Comparison of ENCODE assay signal across 17 mouse cellular contexts in genomic region chr17:25624446-25625119, GRCm38 (mm10). TPM values are rescaled to one million over a fixed set of nuclear protein-coding genes. Genes with fewer than 3 reads are reported as not detected.
DNase-seq lines count a peak whose midpoint lies in the region; ATAC-seq and TF ChIP-seq lines count a peak whose summit lies in the region.
"Had no signal": no experiment of that assay in that cellular context is flagged by ENCODE, and none has a peak within 500 bp of the region (broad histone marks: within the 10 kb centered on the region; RNA-seq: fewer than 3 reads in every experiment).

No protein-coding gene starts in this region.

- no peaks in the 10 kb centered on the region for H3K27me3 ChIP-seq in forebrain, embryonic 12.5 days
- no peaks in the 10 kb centered on the region for H3K27me3 ChIP-seq in forebrain, embryonic 11.5 days (ENCODE audit: control insufficient read depth, insufficient read depth, low read length)
- no peaks in the 10 kb centered on the region for H3K27me3 ChIP-seq in liver, adult 2 months (ENCODE audit: control insufficient read depth, insufficient read depth, low read length)
- H3K27me3 ChIP-seq in liver, embryonic 12.5 days (replicated peaks) = no peaks in the 10 kb centered on the region
- no peaks in the 10 kb centered on the region for H3K27me3 ChIP-seq in embryonic facial prominence, embryonic 14.5 days (replicated peaks; ENCODE audit: control insufficient read depth, insufficient read depth, low read length)
- no peaks in the 10 kb centered on the region for H3K27me3 ChIP-seq in midbrain, embryonic 14.5 days (ENCODE audit: control insufficient read depth, insufficient read depth, low read length)
- H3K27me3 ChIP-seq: liver, embryonic 13.5 days had no signal

- 0 out of 2 replicates have a peak overlapping the region, but pooled peaks have one; percentile 13 for H3K27ac ChIP-seq in forebrain, embryonic 12.5 days
- no peak overlapping the region for H3K27ac ChIP-seq in forebrain, embryonic 11.5 days (ENCODE audit: low read depth, low read length)
- no peak overlapping the region for H3K27ac ChIP-seq in liver, adult 2 months (replicated peaks; ENCODE audit: insufficient read depth, low read depth, low read length)
- H3K27ac ChIP-seq in liver, embryonic 12.5 days = no peak overlapping the region
- H3K27ac ChIP-seq in embryonic facial prominence, embryonic 14.5 days (replicated peaks; ENCODE audit: low read depth, low read length) = no peak overlapping the region
- H3K27ac ChIP-seq in midbrain, embryonic 14.5 days (replicated peaks; ENCODE audit: low read depth, low read length) = no peak overlapping the region
- H3K27ac ChIP-seq: heart, adult 2 months; kidney, postnatal 0 days; liver, embryonic 13.5 days had no signal

- 52% methylated on average over 13 of the region's 13 CpGs for WGBS in forebrain, embryonic 12.5 days
- WGBS in forebrain, embryonic 11.5 days = 49% methylated on average over 13 of the region's 13 CpGs
- WGBS in liver, adult 2 months = 77% methylated on average over 13 of the region's 13 CpGs
- 71% methylated on average over 13 of the region's 13 CpGs for WGBS in liver, embryonic 12.5 days (ENCODE audit: insufficient replicate concordance)
- 50% methylated on average over 13 of the region's 13 CpGs for WGBS in embryonic facial prominence, embryonic 14.5 days
- WGBS in midbrain, embryonic 14.5 days = 27% methylated on average over 13 of the region's 13 CpGs

- no peak for ATAC-seq in forebrain, embryonic 12.5 days (ENCODE audit: low FRiP score)
- no peak for ATAC-seq in forebrain, embryonic 11.5 days (replicated peaks; ENCODE audit: low FRiP score)
- ATAC-seq in liver, embryonic 12.5 days = no peak
- ATAC-seq in embryonic facial prominence, embryonic 14.5 days (ENCODE audit: low read depth) = peak; percentile 51; the same call in 1 of the 2 replicates
- no peak for ATAC-seq in midbrain, embryonic 14.5 days (ENCODE audit: low FRiP score, low TSS enrichment)
- no peak for ATAC-seq in monocyte, adult 5-6 weeks (replicated peaks; ENCODE audit: insufficient number of reproducible peaks, low FRiP score, low TSS enrichment, poor library complexity, severe bottlenecking)
- ATAC-seq: activated CD4-positive, CD25-positive, alpha-beta regulatory T cell, adult 4 months; intestine, postnatal 0 days; lung, postnatal 0 days had no signal

- H3K36me3 ChIP-seq in forebrain, embryonic 12.5 days (replicated peaks) = no peaks in the 10 kb centered on the region; the same call in 1 of the 2 replicates
- no peaks in the 10 kb centered on the region for H3K36me3 ChIP-seq in forebrain, embryonic 11.5 days (ENCODE audit: control insufficient read depth, insufficient read depth, low read length)
- no peaks in the 10 kb centered on the region for H3K36me3 ChIP-seq in liver, adult 2 months (ENCODE audit: control insufficient read depth, insufficient read depth, low read length)
- peaks cover 9% of the 10 kb centered on the region for H3K36me3 ChIP-seq in liver, embryonic 12.5 days
- H3K36me3 ChIP-seq in embryonic facial prominence, embryonic 14.5 days (ENCODE audit: control insufficient read depth, insufficient read depth, low read length) = no peaks in the 10 kb centered on the region
- no peaks in the 10 kb centered on the region for H3K36me3 ChIP-seq in midbrain, embryonic 14.5 days (ENCODE audit: control insufficient read depth, insufficient read depth, low read length)
- H3K36me3 ChIP-seq: liver, embryonic 13.5 days had no signal

- TF ChIP-seq POLR2A in liver, adult 2 months (IDR thresholded peaks at IDR 0.05; ENCODE audit: extremely low read depth, insufficient read depth, low read length) = no peak

- peaks cover 35% of the 10 kb centered on the region for H3K4me1 ChIP-seq in forebrain, embryonic 12.5 days
- peaks cover 4% of the 10 kb centered on the region; the same call in 1 of the 2 replicates for H3K4me1 ChIP-seq in forebrain, embryonic 11.5 days (replicated peaks; ENCODE audit: control insufficient read depth, insufficient read depth, low read length)
- H3K4me1 ChIP-seq in liver, adult 2 months (ENCODE audit: control insufficient read depth, insufficient read depth, low read length) = no peaks in the 10 kb centered on the region
- H3K4me1 ChIP-seq in liver, embryonic 12.5 days = no peaks in the 10 kb centered on the region
- H3K4me1 ChIP-seq in embryonic facial prominence, embryonic 14.5 days (ENCODE audit: control insufficient read depth, insufficient read depth, low read length) = peaks cover 8% of the 10 kb centered on the region; the same call in 1 of the 2 replicates
- peaks cover 8% of the 10 kb centered on the region; the same call in 1 of the 2 replicates for H3K4me1 ChIP-seq in midbrain, embryonic 14.5 days (ENCODE audit: control insufficient read depth, insufficient read depth, low read length)

- H3K9me3 ChIP-seq in forebrain, embryonic 12.5 days = no peaks in the 10 kb centered on the region
- H3K9me3 ChIP-seq in forebrain, embryonic 11.5 days (ENCODE audit: control insufficient read depth, low read length) = no peaks in the 10 kb centered on the region
- no peaks in the 10 kb centered on the region for H3K9me3 ChIP-seq in liver, embryonic 12.5 days (replicated peaks)
- H3K9me3 ChIP-seq in embryonic facial prominence, embryonic 14.5 days (ENCODE audit: control insufficient read depth, low read length) = no peaks in the 10 kb centered on the region
- H3K9me3 ChIP-seq in midbrain, embryonic 14.5 days (ENCODE audit: control insufficient read depth, low read length) = no peaks in the 10 kb centered on the region
- H3K9me3 ChIP-seq: liver, embryonic 13.5 days had no signal

- no peak overlapping the region for H3K4me3 ChIP-seq in forebrain, embryonic 12.5 days (replicated peaks)
- H3K4me3 ChIP-seq in forebrain, embryonic 11.5 days (ENCODE audit: low read depth, low read length) = no peak overlapping the region
- no peak overlapping the region for H3K4me3 ChIP-seq in liver, adult 2 months (ENCODE audit: insufficient read depth, low read depth, low read length)
- no peak overlapping the region for H3K4me3 ChIP-seq in liver, embryonic 12.5 days
- no peak overlapping the region for H3K4me3 ChIP-seq in embryonic facial prominence, embryonic 14.5 days (ENCODE audit: low read depth, low read length)
- no peak overlapping the region for H3K4me3 ChIP-seq in midbrain, embryonic 14.5 days (replicated peaks; ENCODE audit: low read depth, low read length)
- H3K4me3 ChIP-seq: heart, adult 2 months; liver, embryonic 13.5 days had no signal

- no peak overlapping the region for H3K9ac ChIP-seq in forebrain, embryonic 12.5 days
- H3K9ac ChIP-seq in forebrain, embryonic 11.5 days (ENCODE audit: low read length) = no peak overlapping the region
- H3K9ac ChIP-seq in liver, adult 2 months (ENCODE audit: low read depth, low read length) = no peak overlapping the region
- H3K9ac ChIP-seq in liver, embryonic 12.5 days = no peak overlapping the region
- H3K9ac ChIP-seq in embryonic facial prominence, embryonic 14.5 days (ENCODE audit: low read depth, low read length) = no peak overlapping the region
- no peak overlapping the region; the same call in 1 of the 2 replicates for H3K9ac ChIP-seq in midbrain, embryonic 14.5 days (replicated peaks; ENCODE audit: low read length)
- H3K9ac ChIP-seq: liver, embryonic 13.5 days had no signal

- DNase-seq in forebrain, embryonic 11.5 days (ENCODE audit: low spot score) = no peak
- peak; percentile 9 for DNase-seq in liver, adult 2 months (ENCODE audit: extremely low read depth, low read depth, low spot score)
- peak; percentile 26 for DNase-seq in embryonic facial prominence, embryonic 14.5 days (ENCODE audit: low spot score)
- peak; percentile 33 for DNase-seq in midbrain, embryonic 14.5 days
- no peak for DNase-seq in heart, adult 9 months (ENCODE audit: low spot score in 2 of 2)
- DNase-seq: adrenal gland, postnatal 36 days; cerebellum, postnatal 25 days; heart, adult 2 months; liver, embryonic 13.5 days had no signal

- H3K79me2 ChIP-seq in liver, adult 2 months (ENCODE audit: control insufficient read depth, insufficient read depth, low read length) = no peaks in the 10 kb centered on the region

- TF ChIP-seq CTCF in liver, adult 2 months (IDR thresholded peaks at IDR 0.05; ENCODE audit: low read depth, low read length) = no peak

- H3K4me2 ChIP-seq in forebrain, embryonic 12.5 days = no peak overlapping the region
- H3K4me2 ChIP-seq in forebrain, embryonic 11.5 days (ENCODE audit: low read depth, low read length, severe bottlenecking) = no peak overlapping the region
- H3K4me2 ChIP-seq in liver, embryonic 12.5 days = no peak overlapping the region
- no peak overlapping the region for H3K4me2 ChIP-seq in embryonic facial prominence, embryonic 14.5 days (ENCODE audit: low read depth, low read length)
- no peak overlapping the region for H3K4me2 ChIP-seq in midbrain, embryonic 14.5 days (ENCODE audit: low read length)
- H3K4me2 ChIP-seq: liver, embryonic 13.5 days had no signal

RNA-seq across cellular contexts. Expression of gene Lmf1, which starts 45.7 kb away (rescaled TPM):
- polyA plus RNA-seq in forebrain, embryonic 12.5 days (2016; fragmentation: Nextera tagmentation; extraction: Ambion mirVana) = 17.8 and 21.0 TPM in 2 replicates
- polyA plus RNA-seq in forebrain, embryonic 11.5 days (2014; fragmentation: Nextera tagmentation; extraction: Ambion mirVana) = 18.3 and 20.7 TPM in 2 replicates
- total RNA-seq in liver, adult 2 months (2014; rRNA removed) = 26.9 and 31.3 TPM in 2 replicates
- polyA plus RNA-seq in liver, adult 2 months (2012; rRNA removed) = 35.2 and 38.4 TPM in 2 replicates
- 14.4 and 15.0 TPM in 2 replicates for polyA plus RNA-seq in liver, embryonic 12.5 days (2016; fragmentation: Nextera tagmentation; extraction: Ambion mirVana)
- polyA plus RNA-seq in embryonic facial prominence, embryonic 14.5 days (2014; fragmentation: Nextera tagmentation; extraction: Ambion mirVana) = 27.3 and 30.1 TPM in 2 replicates
- polyA plus RNA-seq in midbrain, embryonic 14.5 days (2014; fragmentation: Nextera tagmentation; extraction: Ambion mirVana) = 19.5 and 20.8 TPM in 2 replicates
- 10.4 to 17.8 TPM (median 11.8 TPM) in 3 replicates for total RNA-seq in monocyte, adult 5-6 weeks (2017)

RNA-seq across cellular contexts. Expression of gene Sox8, which starts 54.1 kb away (rescaled TPM):
- 10.3 and 15.1 TPM in 2 replicates for polyA plus RNA-seq in forebrain, embryonic 12.5 days (2016; fragmentation: Nextera tagmentation; extraction: Ambion mirVana)
- 7.3 and 7.5 TPM in 2 replicates for polyA plus RNA-seq in forebrain, embryonic 11.5 days (2014; fragmentation: Nextera tagmentation; extraction: Ambion mirVana)
- not detected in 2 replicates for total RNA-seq in liver, adult 2 months (2014; rRNA removed)
- polyA plus RNA-seq in liver, adult 2 months (2012; rRNA removed) = not detected in 2 replicates
- 0.52 and 0.65 TPM in 2 replicates for polyA plus RNA-seq in liver, embryonic 12.5 days (2016; fragmentation: Nextera tagmentation; extraction: Ambion mirVana)
- polyA plus RNA-seq in embryonic facial prominence, embryonic 14.5 days (2014; fragmentation: Nextera tagmentation; extraction: Ambion mirVana) = 15.8 and 18.0 TPM in 2 replicates
- polyA plus RNA-seq in midbrain, embryonic 14.5 days (2014; fragmentation: Nextera tagmentation; extraction: Ambion mirVana) = 8.0 and 13.5 TPM in 2 replicates
- total RNA-seq in monocyte, adult 5-6 weeks (2017) = 1.2 TPM in 1 of 3 replicates, not detected in the others
- total RNA-seq: megakaryocyte, adult 5-6 weeks had no signal

Comparison
In these comparisons a context has a peak if more than half of its experiments do, and no peak if none do; other contexts are left out.
1. DNase-seq: peak in liver, adult 2 months (single experiment), embryonic facial prominence, embryonic 14.5 days (single experiment) and midbrain, embryonic 14.5 days (single experiment); none in forebrain, embryonic 11.5 days (single experiment) and heart, adult 9 months (0 of 2).